Mouse (Mus musculus) heart, postnatal 14 days (tissue): ENCODE measurements around the gene Abcc2. TPM values are rescaled to one million over a fixed set of nuclear protein-coding genes. Genes with fewer than 3 reads are reported as not detected.

ENCODE experiments used
- DNase-seq, 2 experiments: peaks; one replicate each; pipeline ENCODE4 v3.0.0; 2021 to 2022
- intact Hi-C: fragments of 180-260 bp; cut with DNase I; formaldehyde crosslinking; loops from one replicate; pipeline ENCODE4 v1.15.1; 2025
- total RNA-seq, 2 experiments: library from RNA; stranded (reverse); gene quantifications; 2 replicates each; pipeline ENCODE4 v1.2.3; 2021

Gene Abcc2
- total RNA-seq, 2 experiments from 2014 or later = not detected

DNA sequence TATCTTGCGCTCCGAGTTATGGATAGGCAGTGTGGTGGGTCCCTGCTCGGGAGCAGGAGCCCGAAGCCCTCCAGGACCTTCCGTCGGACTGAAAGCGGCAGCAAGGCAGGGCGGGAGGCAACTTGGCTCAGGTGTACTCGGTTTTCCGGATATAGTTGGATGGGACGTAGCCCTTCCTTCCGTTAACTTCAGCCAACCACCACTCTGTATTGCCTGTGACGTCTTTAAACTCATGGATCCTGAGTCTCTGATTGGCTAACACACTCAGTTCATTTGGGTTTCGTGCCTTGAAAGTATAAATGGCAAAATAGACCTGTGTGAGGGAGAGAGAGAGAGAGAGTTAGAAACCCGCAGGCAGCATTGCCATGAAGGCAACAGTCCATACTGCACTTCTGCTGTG, 66.0 kb downstream of the Abcc2 start:
- intact Hi-C loops = no loop called here
- DNase-seq = no peak

DNA sequence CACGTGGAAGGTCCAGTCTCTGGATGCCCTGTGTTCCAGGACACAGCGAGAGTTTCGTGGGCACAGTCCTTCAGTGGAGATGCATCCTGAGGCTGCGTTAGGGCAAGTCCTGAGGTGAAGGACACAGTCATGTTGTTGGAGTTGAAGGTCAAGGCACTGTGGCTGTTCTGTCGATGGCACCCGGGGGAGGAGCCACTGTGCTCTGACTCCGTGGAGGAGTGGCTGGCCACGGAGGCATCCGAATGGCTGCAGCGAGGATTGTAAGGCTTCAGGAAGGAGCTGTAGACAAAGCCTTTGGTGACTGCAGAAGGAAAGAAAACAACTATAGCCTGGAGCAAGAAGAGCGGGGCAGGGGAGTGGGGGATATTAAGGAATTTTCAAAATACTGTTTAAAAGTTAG, 68.0 kb downstream of the Abcc2 start:
- DNase-seq = no peak
- intact Hi-C loops = loop anchor here (5.0 kb wide), 3 partner anchors 57 to 107 kb away; partner anchors contain the start of gene Dnmbp

DNA sequence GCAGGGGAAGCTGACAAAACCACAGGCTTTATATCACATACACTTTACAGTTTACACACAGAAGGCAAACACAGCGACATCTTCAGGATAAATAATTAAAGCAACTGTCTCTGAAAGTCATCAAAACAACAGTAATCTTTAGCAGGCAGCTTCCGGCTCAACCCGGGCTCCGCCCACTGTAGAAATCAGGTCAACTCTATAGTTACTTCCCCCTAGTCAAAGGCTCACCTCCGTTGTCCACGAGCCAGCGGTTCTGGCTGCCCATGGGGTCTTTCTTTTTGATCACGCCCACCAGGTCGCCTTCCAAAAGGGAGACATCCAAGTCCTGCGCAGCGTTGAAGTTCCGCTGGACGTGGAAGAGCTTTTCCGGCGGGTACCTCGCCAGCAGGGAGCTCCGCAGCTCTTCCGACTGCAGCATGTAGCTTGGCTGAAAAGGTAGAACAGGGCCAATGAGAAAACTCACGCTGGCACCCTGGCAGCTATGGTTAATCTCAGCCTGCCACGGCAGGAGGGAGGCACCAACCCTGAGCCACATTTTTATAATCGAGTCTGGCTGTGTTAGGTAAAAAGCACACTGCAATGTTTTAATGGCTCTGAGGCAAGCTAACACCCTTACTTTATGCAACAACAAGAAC, 70.1 kb downstream of the Abcc2 start:
- no peak for DNase-seq

DNA sequence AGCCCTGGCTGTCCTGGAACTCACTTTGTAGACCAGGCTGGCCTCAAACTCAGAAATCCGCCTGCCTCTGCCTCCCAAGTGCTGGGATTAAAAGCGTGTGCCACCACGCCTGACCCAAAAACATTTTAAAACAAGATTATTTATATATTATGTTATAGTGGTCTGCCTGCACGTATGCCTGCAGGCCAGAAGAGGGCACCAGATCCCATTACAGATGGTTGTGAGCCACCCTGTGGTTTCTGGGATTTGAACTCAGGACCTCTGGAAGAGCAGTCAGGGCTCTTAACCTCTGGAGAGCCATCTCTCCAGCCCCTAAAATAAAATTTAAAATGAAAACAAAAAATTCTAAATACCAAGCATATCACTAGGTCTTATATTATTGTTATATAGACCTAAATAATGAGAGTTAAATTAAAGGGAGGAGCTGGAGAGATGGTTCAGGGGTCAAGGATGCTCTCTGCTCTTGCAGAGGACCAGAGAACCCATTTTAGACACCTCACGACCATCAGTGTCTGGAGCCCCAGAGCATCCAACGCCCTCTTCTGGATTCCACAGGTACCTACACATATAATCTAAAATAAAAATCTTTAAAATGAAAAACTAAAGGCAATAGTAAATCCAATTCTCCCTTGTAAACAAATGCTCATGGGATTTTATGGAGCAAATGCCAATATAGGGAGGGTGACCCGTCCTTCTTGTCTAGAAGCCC, 71.0 kb downstream of the Abcc2 start:
- peak in 1 of 2 experiments; percentile 31 for DNase-seq
- intact Hi-C loops = loop anchor here (5.0 kb wide), 3 partner anchors 54 to 104 kb away; partner anchors contain the start of gene Dnmbp

More for the DNA sequence above, 70.1 kb downstream of the Abcc2 start:
- intact Hi-C loops = loop anchor here (5.0 kb wide), 3 partner anchors 55 to 105 kb away; partner anchors contain the start of gene Dnmbp

DNA sequence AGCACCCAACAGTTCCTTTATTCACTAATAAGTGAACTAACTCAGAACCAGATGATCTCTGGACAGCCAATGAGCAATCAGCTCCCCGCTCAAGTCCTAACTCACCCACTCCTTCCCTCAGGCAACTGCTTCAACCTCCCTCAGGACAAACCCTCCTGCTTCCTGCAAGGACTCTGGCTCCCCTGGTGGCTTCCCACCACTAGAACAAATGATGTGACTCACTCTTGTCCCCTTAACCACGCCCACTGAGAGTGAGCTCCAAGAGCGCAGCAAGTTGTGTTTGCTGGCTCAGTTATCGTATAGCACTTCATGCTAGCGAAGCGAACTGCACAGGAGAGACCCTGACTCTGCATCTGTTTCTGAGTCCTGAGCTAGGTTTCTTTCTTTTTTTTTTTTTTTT, 75.4 kb downstream of the Abcc2 start:
- no peak for DNase-seq
- intact Hi-C loops = no loop called here

DNA sequence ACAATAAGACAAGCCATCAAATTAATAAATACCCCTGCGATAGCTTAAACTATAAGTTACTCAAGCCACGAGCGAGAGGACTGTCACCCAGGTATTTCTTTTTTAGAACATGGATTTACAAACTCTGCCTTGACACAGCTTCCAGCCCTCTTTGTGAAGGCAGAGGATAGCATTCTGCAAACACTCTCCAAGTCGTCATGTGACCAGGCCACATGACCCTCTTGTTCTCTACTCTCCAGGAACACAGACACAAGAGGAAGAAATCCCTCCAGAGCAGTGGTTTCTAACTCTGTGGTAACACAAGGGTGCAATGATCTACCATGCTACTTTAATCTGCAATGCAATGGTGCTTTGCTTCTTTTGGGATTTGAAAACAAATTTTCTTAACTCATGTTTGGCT, 88.4 kb downstream of the Abcc2 start:
- intact Hi-C loops = no loop called here
- no peak for DNase-seq

DNA sequence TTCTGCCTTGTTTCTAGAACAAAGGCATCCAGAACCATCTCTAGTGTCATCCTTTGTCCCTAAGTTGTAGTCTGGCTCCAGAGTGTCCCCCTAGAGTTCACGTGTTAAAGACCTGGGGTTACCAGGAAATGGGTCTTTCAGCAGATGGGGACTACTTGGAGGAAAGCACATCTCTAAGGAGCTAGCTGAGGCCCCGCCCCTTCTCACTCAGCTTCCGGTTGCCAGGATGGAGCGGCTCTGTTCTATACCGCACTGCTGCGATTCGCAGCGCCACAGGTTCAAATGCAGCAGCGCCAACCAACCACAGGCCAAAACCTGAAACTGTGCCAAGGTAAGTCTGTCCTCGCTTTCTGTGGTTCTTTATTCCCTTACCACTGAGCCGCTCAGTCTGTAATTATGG, 92.4 kb downstream of the Abcc2 start:
- no peak for DNase-seq
- intact Hi-C loops = no loop called here

DNA sequence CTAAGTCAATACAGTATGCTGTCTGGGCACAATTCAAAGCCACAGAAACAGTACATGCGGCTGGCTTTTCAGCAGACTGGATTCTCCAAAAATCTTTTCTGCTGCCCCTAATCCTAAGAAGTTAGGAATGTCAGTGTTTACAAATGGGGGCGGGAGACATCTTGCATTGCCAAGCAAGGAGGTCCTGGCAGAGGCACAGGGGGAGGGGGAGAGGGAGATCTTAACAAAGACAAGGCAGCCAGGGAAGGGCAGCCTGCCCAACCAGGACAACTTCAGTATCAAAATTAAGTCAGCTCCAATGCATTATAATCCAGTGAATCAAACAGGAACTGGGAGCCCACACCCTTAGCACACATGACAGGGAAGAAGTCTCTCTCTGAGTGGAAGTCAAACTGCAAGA, 94.0 kb downstream of the Abcc2 start:
- intact Hi-C loops = no loop called here
- no peak for DNase-seq

DNA sequence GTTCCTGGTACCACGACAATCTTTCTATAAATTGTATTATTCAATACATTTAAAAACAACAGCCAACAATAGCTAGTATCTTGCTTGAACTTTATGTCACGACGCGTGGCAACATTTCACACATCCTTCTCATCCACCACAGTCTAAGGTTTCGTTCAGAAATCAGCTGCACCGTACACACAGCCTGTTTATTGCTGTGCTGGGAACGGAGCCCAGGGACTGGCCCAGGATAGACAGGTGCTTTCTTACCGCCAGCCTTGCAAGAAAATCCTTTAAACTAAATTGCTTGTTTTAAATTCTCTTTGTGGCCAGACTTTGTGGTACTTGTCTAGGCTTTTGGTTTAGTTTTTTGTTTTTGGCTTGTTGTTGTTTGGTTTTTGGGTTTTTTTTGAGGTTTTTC, 95.4 kb downstream of the Abcc2 start:
- intact Hi-C loops = no loop called here

DNA sequence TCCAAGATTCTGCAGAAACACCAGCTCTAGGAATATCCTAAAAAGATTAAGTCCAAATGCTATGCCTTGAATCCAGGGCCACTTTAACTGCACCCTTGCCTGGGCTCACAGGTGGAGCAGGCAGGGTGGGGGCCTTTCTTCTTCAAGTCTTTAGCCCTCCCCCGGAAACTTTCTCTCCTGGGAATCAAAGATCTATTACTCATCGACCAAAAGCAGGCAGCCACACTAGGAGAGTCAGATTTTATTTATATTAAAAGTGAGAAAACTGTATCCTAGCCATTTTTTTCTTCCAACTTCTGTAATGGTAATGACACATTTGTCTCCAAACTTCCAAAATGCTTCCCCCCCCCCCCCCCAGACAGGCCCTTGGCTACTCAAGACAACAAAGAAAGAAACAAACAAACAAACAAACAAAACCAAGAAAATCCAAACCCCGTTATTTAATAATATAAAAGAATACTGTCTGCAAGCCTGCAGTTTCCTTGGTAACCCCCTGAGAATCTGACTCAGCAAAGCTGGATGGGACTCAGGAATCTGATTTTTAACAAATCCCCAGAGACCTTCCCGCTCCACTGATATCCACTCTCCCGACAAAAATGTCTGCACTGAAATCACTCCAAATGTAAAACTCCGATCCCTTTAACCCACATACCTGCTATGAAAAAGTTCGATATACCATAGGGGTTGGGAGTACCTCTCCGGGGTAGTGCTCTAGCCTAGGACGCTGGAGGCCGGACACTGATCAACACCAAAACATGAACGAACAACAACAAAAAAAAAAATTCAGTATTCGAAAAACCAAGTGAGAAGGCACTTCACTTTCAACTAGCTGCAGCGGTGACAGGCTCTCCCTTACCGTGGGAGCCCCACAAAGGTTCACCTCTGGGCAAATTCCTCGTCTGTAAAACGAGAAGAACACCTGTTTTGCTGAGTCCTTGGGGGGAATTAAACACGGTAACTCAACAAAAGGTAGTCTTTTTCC, 96.4 kb downstream of the Abcc2 start:
- intact Hi-C loops = no loop called here
- DNase-seq = no peak

More for the DNA sequence above, 95.4 kb downstream of the Abcc2 start:
- DNase-seq = no peak

DNA sequence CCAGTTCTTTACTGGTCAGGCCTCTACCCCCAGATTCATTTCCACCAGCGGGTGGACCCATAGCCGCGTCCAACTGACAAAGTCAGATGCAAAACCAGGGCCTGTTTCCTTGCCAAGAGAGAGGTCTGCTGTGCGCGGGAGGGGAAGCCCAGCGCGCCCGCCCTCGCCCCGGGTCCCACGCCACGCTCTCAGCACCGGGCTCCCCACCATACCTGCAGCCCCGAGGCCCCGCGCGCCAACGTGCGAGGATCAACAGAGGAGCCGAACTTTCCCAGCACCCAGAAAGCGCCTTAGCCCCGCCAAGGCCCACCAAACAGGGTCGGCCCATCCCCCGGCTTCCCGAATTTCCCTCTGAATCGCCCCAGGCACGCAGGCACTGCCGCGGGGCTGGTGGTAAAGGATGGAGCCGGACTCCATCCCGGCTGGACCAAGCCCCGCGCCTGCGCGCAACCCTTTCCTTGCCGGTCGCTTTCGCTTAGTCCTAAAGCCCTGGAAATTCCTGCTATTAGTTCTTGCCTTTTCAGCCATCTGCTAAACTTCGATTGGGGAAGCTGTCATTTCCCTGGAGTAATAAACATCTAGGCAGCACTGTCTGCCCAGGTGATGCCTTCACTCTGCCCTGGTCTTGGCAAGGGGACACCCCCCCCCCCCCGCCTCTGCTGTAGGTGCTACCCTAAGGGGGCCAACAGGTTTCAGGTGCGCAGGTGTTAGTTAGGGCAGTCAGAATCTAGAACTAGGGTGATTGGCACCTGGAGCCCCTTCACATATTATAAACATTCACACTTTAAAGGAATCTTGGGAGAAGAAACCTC, 97.6 kb downstream of the Abcc2 start:
- intact Hi-C loops = no loop called here
- peak; percentile 72 to 81 for DNase-seq

DNA sequence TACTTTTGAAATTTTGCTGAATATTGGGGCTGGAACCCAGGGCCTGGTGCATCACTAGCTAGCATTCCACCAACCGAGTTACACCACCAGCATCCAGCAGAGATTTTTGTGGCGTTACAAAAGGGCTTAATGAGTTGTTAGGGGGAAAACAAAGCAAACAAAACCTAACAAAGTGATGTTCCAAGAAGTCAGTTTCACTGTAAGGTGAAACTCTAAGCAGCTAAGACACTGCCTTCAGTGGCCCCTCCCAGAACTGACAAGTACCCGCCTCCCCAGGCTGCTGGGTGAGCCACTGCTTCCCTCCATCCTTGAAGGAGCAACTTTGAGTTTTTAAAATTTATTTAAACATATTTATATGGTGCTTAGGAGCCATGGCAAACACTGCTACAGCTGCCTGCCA, 98.4 kb downstream of the Abcc2 start:
- intact Hi-C loops = no loop called here
- DNase-seq = no peak

DNA sequence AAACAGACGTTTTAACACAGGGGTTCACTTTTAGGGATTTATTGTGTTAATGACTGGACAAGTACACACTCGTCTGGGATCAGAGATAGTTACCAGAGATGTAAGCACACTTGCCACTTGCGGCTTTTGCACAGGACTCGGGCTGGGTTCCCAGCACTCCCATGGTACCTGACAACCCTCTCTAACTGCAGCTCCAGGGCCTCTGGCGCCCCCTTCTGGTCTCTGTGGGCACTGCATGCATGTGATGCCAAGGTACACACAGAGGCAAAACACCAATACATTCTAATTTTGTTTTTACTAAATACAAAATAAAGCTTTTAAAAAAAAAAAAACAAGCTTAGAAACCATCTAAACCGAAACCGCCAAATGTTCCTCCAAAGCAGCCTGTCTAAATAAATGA, 99.6 kb downstream of the Abcc2 start:
- intact Hi-C loops = no loop called here
- no peak for DNase-seq

DNA sequence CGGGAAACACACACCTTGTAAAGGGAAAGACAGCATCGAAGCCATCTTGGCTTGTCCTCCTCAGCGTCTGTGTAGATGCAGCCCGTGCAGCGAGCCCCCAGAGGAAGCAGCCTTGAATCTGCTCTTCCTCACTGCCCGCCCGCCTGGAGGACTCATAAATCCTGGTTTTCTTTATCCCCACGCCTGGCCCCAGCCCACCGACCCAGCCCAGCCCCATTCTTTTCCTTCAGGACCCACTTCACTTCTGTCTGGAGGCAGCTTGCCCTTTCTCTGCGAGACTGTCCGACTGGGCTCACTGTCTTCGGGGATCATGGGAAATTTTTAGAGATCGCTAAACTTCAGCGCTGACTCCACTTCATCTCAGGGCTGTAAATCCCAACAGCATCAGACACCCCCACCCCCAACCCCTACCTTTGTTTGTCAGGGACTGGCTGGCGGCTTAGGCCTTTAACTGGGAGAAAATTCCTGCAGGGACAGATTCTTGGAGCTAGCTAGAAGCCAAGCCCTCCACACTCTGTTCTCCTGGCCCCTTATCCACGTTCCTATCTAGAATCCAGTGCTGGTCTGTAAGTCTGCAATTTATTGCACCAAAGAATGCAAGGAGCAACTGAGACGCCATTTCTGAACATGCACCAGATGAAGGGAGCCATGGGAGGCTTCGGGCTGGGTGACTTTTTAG, 101.0 kb downstream of the Abcc2 start:
- intact Hi-C loops = no loop called here
- DNase-seq = no peak

DNA sequence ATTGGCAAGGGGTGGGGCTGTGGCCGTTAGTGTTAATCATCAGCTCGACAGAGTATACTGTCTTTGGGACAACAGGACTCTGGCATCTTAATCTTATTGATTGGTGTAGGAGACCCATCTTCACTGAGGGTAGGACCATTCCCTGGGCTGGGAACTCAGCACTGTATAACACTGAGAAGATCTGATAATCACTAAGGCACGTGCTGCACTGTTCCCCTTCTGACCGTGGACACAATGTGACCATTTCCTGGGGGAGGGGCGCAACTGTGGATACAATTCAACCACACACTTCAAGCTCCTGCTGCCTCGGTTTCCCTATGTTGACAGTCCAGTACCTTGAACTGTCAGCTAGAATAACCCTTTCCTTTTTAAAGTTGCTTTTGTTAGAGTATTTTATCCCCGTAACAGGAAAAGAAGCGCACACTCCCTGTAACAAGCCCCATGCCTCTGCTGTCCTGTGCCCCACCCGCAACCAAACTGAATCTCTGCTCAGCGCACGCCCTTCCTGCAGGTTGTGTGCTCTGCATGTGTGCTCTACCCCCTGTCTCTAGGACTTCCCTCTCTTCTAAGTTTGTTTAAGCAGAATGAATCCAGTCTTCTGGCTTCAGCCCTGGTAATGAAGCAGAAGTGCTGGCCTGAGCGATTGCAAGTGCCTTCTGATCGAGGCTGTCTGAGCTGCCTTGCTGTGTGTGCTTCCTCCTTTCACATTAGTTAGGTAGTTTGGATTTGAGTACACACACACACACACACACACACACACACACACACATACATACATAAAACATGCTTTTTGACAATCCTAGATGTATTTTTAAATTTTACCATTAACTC, 102.9 kb downstream of the Abcc2 start:
- DNase-seq = no peak
- intact Hi-C loops = no loop called here

DNA sequence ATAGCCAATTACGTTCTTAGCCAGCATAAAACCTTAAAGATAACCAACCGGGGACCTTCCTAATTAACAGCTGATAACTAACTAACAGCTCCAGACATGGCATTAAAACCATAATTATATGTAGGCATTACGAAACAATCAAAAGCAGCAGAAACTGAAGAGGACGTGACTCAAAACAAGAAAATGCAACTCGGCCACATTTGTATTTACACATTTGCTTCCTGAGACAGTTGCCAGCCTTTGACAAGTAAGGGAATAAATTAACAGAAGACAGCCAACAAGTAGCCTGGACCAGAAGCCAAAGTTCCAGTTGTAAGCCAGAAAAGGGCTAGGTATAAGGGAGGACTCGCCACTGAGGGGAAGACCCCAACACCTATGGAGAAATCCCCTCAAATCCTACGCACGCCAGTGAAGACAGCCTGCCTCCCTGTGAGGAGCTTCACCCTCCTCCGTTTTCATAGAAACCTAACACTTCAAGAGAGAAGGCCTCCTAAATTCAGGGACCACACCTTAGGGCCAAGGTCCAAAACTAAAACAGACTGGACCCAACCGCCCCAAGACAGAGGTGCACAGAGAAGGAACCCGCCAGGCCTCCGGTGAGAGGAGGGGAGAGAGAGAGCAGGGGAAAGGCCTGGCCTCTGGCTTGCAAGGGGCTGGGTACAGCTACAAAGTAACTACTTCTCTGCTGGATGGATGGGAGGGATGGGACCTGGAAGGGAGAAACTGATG, 104.5 kb downstream of the Abcc2 start:
- intact Hi-C loops = no loop called here
- no peak for DNase-seq

DNA sequence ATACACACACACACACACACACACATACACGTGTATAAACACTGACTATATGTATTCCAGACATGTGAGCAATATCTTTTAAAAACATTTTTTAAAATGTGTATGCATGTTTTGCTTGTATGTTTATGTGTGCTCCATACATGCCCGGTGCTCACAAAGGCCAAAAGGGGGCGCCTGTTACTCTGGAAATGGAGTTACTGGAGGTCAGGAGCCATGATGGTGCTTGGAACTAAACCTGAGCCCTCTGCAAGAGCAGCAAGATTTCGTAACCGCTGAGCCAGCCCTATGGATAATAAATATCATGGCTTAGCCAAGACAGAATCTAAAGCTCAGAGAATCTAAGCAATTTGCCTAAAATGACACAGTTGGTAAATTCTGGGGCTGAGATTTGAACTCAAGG, 105.2 kb downstream of the Abcc2 start:
- intact Hi-C loops = no loop called here
- no peak for DNase-seq

DNA sequence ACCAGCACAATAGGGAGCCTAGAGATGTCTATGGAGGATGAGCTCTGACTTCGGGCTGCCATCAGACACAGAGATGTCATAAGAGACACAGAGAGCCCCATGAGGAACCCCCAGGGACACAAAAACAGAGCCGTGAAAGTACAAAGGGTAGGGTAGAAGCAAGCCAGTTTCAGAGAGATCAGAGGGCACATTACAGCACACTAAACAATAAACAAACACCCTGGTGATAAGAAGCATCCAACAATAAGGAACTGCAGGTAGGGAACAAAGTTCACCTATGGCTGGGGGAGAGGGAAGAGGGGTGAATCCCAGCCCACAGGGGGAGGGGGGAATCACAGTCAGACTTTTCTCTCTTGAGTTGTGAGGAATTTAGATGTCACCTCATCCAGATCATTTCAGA, 105.7 kb downstream of the Abcc2 start:
- no peak for DNase-seq
- intact Hi-C loops = no loop called here
